ENCODE assay signal across 12 mouse cellular contexts in genomic region chr2:120243995-120244394, GRCm38 (mm10). TPM values are rescaled to one million over a fixed set of nuclear protein-coding genes. Genes with fewer than 3 reads are reported as not detected.
DNase-seq lines count a peak whose midpoint lies in the region; ATAC-seq lines count a peak whose summit lies in the region.
"Had no signal": no experiment of that assay in that cellular context is flagged by ENCODE, and none has a peak within 500 bp of the region (broad histone marks: within the 10 kb centered on the region; RNA-seq: fewer than 3 reads in every experiment).

No protein-coding gene starts in this region.

- WGBS in heart, embryonic 12.5 days = 80% methylated on average over 2 of the region's 2 CpGs
- WGBS in neural tube, embryonic 12.5 days = 93% methylated on average over 2 of the region's 2 CpGs
- 85% methylated on average over 2 of the region's 2 CpGs for WGBS in neural tube, embryonic 14.5 days

- intact Hi-C loops in heart, postnatal 10 days (cut with DNase I) = loop anchor here (5.0 kb wide), 1 partner anchor 42 kb away; no protein-coding TSS in a partner anchor

- no peak overlapping the region; the same call in 1 of the 2 replicates for H3K4me3 ChIP-seq in heart, embryonic 12.5 days
- no peak overlapping the region for H3K4me3 ChIP-seq in neural tube, embryonic 12.5 days
- H3K4me3 ChIP-seq in neural tube, embryonic 14.5 days (ENCODE audit: low read depth, low read length) = no peak overlapping the region

- no peak overlapping the region for H3K27ac ChIP-seq in heart, embryonic 12.5 days (ENCODE audit: poor library complexity, severe bottlenecking)
- no peak overlapping the region for H3K27ac ChIP-seq in neural tube, embryonic 12.5 days
- H3K27ac ChIP-seq in neural tube, embryonic 14.5 days (ENCODE audit: low read depth, low read length) = no peak overlapping the region
- H3K27ac ChIP-seq: lung, embryonic 15.5 days; midbrain, embryonic 12.5 days had no signal

- DNase-seq in heart, postnatal 10 days = no peak
- DNase-seq in neural tube, embryonic 10.5 days (ENCODE audit: extremely low spot score, low spot score) = no peak
- peak; percentile 22 to 36 for DNase-seq in cerebellum, postnatal 10 days
- no peak for DNase-seq in kidney, adult 18-20 months
- DNase-seq: adrenal gland, postnatal 36 days; liver; thymus, adult 2 months had no signal

- H3K36me3 ChIP-seq in heart, embryonic 12.5 days = no peaks in the 10 kb centered on the region
- no peaks in the 10 kb centered on the region for H3K36me3 ChIP-seq in neural tube, embryonic 12.5 days
- H3K36me3 ChIP-seq in neural tube, embryonic 14.5 days (ENCODE audit: control insufficient read depth, insufficient read depth, low read length) = no peaks in the 10 kb centered on the region
- H3K36me3 ChIP-seq: lung, embryonic 15.5 days; midbrain, embryonic 12.5 days had no signal

- H3K27me3 ChIP-seq in heart, embryonic 12.5 days (replicated peaks) = peaks cover 18% of the 10 kb centered on the region; the same call in 1 of the 2 replicates
- peaks cover 6% of the 10 kb centered on the region; the same call in 1 of the 2 replicates for H3K27me3 ChIP-seq in neural tube, embryonic 12.5 days (replicated peaks)
- H3K27me3 ChIP-seq in neural tube, embryonic 14.5 days (ENCODE audit: control insufficient read depth, insufficient read depth, low read length) = 0 out of 2 replicates have a peak, but pooled peaks cover 2% of the 10 kb centered on the region

- H3K4me2 ChIP-seq in heart, embryonic 12.5 days = peak overlapping the region; percentile 77
- H3K4me2 ChIP-seq in neural tube, embryonic 12.5 days (replicated peaks) = 0 out of 2 replicates have a peak overlapping the region, but pooled peaks have one; percentile 75
- peak overlapping the region; percentile 57; the same call in 1 of the 2 replicates for H3K4me2 ChIP-seq in neural tube, embryonic 14.5 days (ENCODE audit: low read depth, low read length)

- no peak for ATAC-seq in heart, embryonic 12.5 days (ENCODE audit: insufficient number of reproducible peaks, low FRiP score)
- no peak for ATAC-seq in neural tube, embryonic 12.5 days (ENCODE audit: low FRiP score, low read depth)
- ATAC-seq in neural tube, embryonic 14.5 days (ENCODE audit: low read depth) = no peak

- H3K9ac ChIP-seq in heart, embryonic 12.5 days = no peak overlapping the region
- no peak overlapping the region for H3K9ac ChIP-seq in neural tube, embryonic 12.5 days
- no peak overlapping the region for H3K9ac ChIP-seq in neural tube, embryonic 14.5 days (replicated peaks; ENCODE audit: low read depth, low read length)
- H3K9ac ChIP-seq: lung, embryonic 15.5 days had no signal

- H3K9me3 ChIP-seq in heart, embryonic 12.5 days (replicated peaks) = no peaks in the 10 kb centered on the region
- no peaks in the 10 kb centered on the region for H3K9me3 ChIP-seq in neural tube, embryonic 12.5 days
- no peaks in the 10 kb centered on the region for H3K9me3 ChIP-seq in neural tube, embryonic 14.5 days (ENCODE audit: control insufficient read depth, low read length)
- H3K9me3 ChIP-seq: lung, embryonic 15.5 days; midbrain, embryonic 12.5 days had no signal

- H3K4me1 ChIP-seq in heart, embryonic 12.5 days (replicated peaks) = peaks cover 22% of the 10 kb centered on the region; the same call in 1 of the 2 replicates
- no peaks in the 10 kb centered on the region; the same call in 1 of the 2 replicates for H3K4me1 ChIP-seq in neural tube, embryonic 12.5 days
- H3K4me1 ChIP-seq in neural tube, embryonic 14.5 days (ENCODE audit: control insufficient read depth, insufficient read depth, low read length) = no peaks in the 10 kb centered on the region

RNA-seq across cellular contexts. Expression of gene Pla2g4e, which starts 1.1 kb away (rescaled TPM):
- 0.59 and 0.73 TPM in 2 replicates for polyA plus RNA-seq in heart, embryonic 12.5 days (2016; fragmentation: Nextera tagmentation; extraction: Ambion mirVana)
- total RNA-seq in heart, postnatal 10 days (2021) = 1 to 10 TPM; 1.8 to 3.2 TPM
- polyA plus RNA-seq in neural tube, embryonic 12.5 days (2016; fragmentation: Nextera tagmentation; extraction: Ambion mirVana) = 0.10 and 0.13 TPM in 2 replicates
- 4.9 and 7.2 TPM in 2 replicates for polyA plus RNA-seq in neural tube, embryonic 14.5 days (2014; fragmentation: Nextera tagmentation; extraction: Ambion mirVana)

RNA-seq across cellular contexts. Expression of gene Pla2g4d, which starts 45.0 kb away (rescaled TPM):
- polyA plus RNA-seq in heart, embryonic 12.5 days (2016; fragmentation: Nextera tagmentation; extraction: Ambion mirVana) = not detected in 2 replicates
- not detected for total RNA-seq in heart, postnatal 10 days (2021)
- 0.05 TPM in 1 of 2 replicates, not detected in the other for polyA plus RNA-seq in neural tube, embryonic 12.5 days (2016; fragmentation: Nextera tagmentation; extraction: Ambion mirVana)
- polyA plus RNA-seq in neural tube, embryonic 14.5 days (2014; fragmentation: Nextera tagmentation; extraction: Ambion mirVana) = not detected in 2 replicates
- polyA plus RNA-seq: lung, embryonic 15.5 days; midbrain, embryonic 12.5 days had no signal

Comparison
In these comparisons a context has a peak if more than half of its experiments do, and no peak if none do; other contexts are left out.
1. DNase-seq: peak in cerebellum, postnatal 10 days (2 of 2); none in heart, postnatal 10 days (0 of 2), neural tube, embryonic 10.5 days (single experiment) and kidney, adult 18-20 months (single experiment).
2. Peak in every context shown above with its lines, with median percentiles within 50 percentile points of each other: H3K4me2 ChIP-seq.